Mouse (Mus musculus) adrenal gland, adult 18-20 months (tissue): ENCODE results near the gene Iqce. TPM values are rescaled to one million over a fixed set of nuclear protein-coding genes. Genes with fewer than 3 reads are reported as not detected.
A peak's percentile ranks its signal among the peaks of the same experiment; 100 is the strongest.
"Not testable (repeated sequence)": the region's sequence is repeated elsewhere in the genome, so short reads cannot be mapped to it uniquely, and the experiment has no call there.

Source experiments
- DNase-seq, 2 experiments: peaks; one replicate each; pipeline ENCODE4 v3.0.0; 2021 to 2022; ENCODE audit warnings: low spot score in 2 of 2
- total RNA-seq, 2 experiments: library from RNA; stranded (reverse); gene quantifications; 1 replicate in 1 of 2; 2 replicates in 1 of 2; pipeline ENCODE4 v1.2.3; 2021

The Iqce gene
- total RNA-seq, 2 experiments from 2014 or later: 11.4 to 14.3 TPM

- no peak for DNase-seq
These were observed 3.5 kb upstream of the Iqce start for GRCm38 (mm10) chr5:140705501-140706171.

GRCm38 (mm10) chr5:140704378-140705251 lies 2.4 kb upstream of the Iqce start, which contains the start of gene Brat1:
Gene Brat1, plus strand, starts transcription at chr5:140705011.
- peak; percentile 97 to 99 for DNase-seq

DNA sequence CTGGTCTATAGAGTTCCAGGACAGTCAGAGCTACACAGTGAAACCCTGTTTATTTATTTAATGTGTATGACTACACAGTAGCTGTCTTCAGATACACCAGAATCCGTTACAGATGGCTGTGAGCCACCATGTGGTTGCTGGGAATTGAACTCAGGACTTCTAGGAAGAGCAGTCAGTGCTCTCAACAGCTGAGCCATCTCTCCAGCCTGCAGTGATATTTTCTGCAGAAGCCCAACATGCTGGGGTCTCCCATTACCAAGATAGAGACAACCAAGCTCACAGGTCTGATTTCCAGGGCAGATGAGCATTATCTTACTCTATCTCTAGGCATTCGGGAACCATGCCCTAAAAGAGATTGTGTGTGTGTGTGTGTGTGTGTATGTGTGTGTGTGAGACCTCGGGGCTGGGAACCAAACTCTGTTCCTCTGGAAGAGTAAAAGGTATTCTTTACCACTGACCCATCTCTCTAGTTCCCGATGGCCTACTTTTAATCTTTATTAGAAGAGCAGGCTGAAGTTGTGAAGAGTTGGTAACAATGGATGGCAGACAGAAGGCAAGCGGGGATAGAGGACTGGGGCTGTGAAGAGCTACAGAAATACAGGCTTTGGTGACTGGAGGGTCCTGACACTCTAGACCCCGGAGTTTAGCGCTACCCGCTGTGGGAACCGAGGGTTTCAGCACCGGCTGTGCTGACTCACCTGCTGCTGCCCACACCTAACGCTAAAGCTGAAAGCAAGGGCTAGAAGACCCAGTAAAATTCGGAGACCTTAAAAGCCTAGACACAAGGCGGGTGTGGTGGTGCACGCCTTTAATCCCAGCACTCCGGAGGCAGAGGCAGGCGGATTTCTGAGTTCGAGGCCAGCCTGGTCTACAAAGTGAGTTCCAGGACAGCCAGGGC lies 1.6 kb upstream of the Iqce start:
- no peak for DNase-seq

DNA sequence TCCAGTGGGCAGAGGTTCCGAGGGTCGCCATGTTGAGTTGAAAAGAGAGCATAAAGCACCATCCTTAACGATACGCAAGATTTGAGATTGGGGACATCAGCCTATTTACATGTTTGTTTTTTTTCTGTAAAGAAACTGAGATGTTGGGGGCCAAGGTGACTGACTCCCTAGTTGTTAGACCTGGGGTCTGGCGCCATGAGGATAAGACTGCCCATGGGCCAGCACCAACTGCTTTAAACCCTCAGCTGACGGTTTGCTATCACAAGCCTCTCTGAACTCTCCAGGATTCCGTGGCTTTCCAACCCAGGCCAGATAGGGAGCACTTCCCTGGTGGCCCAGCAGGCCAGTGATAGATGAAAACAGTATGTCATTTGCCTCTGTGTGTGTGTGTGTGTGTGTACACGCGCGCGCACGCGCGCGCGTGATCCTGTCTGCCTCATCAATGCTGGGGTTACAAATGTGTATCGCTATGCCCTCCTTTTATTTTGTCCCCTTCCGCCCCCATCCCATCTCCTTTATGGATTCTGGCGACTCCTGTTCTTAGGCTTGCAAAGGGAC lies 519 bp upstream of the Iqce start:
- DNase-seq: no peak

GRCm38 (mm10) chr5:140701661-140702060 lies 517 bp downstream of the Iqce start:
- no peak for DNase-seq

GRCm38 (mm10) chr5:140699776-140700175 lies 2.4 kb downstream of the Iqce start:
- DNase-seq: no peak

DNA sequence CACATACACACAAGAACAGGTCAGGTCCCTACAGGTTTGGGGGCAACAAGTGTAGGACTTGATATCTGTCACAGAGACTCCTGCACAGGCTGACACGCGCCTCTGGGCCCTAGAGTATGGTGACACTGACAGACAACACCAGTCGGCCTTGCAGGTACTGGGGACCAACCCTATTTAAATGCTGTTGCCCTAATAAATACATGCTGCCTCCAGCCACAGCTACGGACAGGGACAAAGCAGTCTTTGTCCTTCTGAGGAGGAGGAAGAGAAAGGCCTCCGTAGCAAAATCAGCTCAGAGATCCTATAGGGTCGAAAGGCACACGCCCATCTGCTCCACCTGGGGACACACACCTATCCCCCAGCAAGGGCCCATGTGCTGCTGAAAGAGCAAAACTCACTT lies 6.2 kb downstream of the Iqce start:
- DNase-seq: no peak

DNA sequence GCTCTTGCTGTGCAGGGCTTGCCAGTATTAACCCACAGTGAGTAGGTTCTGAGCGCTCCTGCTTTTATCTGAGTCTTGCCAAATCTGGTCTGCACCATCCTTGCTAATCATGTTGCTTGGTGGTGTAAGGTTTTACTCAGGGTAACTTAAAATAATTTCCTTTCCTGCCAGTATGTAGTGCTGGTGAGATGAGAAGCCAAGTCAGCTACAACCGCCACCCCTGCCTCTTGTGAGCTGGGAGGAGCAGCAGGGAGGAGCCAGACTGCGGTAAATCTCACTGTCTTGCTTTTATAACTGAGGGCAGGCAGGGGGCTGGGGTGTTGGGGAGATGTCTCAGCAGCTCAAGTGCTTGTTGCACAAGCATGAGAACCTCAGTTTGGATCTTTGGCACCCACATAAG lies 13.7 kb downstream of the Iqce start:
- DNase-seq: no peak

DNA sequence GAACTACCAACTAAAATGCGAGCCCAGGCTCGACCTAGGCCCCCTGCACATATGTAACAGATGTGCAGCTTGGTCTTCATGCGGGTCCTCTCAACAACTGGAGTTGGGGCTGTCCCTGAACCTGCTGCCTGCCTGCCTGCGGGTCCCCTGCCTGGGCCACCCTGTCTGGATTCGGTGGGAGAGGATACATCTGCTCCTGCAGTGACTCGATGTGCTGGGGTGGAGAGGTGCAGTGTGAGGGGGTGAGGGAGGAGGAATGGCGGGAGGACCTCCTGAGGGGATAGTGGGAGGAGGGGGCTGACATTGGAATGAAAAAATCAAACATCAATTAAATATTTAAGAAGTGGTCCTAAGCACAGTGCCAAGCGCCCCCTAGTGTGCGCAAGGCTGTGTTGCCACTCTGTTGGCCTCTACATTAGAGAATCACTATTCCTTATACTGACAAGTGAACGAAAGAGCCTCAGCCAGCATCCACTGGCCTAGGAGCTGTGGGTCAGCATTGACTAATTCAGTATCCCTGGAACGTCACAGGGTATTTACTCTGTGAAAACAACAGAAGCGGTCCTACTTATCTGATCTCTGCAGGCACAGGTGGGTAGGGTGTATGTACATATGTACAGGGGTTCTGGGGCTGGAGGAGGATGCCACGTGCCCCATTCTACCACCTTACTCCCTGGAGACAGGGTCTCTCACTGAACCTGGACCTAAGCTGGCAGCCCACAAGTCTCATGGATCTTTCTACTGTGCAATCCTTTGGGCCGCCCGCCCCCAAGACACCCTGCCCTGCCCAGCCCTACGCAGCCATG lies 17.6 kb downstream of the Iqce start:
- DNase-seq: peak; percentile 29 to 46

DNA sequence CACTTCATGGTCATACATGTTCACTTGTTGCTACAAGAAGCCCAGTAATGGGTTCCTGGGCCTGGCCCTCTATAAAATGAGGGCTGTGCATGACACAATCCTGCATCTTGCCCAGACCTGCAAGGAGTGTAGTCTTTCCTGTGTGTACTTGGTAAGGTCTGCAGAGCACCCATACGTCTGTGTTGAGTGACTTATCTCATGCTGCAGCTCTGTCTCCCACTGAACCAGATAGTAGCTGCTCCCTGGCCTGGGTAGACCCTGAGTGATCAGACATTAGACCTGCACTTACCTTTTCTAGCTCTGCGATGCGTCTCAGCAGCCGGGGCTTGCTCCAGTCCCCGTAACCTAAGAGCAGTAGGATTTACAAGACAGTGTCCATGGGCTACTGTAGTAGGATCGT lies 20.1 kb downstream of the Iqce start:
- no peak for DNase-seq

- DNase-seq: no peak
These were observed 21.2 kb downstream of the Iqce start for GRCm38 (mm10) chr5:140680950-140681349.

DNA sequence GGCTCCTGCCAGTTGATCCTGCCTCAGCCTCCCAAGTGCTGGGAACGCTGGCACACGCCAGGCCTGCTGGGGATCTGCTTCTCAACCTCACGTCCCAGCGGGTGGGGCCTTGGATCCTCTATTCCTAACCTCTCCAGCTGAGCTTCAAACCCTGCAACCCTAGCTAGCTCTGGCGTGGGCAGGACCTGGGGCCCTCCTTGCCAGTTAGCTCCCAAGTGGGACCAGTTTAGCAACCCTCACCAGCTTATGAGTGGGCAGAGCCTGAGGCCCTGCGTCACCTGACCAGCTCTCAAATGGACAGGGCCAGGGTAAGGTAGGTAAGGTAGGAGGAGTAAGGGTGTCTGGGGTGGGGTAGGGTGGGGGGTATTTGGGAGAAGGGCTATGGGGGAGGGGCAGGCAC lies 22.1 kb downstream of the Iqce start:
- no peak for DNase-seq

DNA sequence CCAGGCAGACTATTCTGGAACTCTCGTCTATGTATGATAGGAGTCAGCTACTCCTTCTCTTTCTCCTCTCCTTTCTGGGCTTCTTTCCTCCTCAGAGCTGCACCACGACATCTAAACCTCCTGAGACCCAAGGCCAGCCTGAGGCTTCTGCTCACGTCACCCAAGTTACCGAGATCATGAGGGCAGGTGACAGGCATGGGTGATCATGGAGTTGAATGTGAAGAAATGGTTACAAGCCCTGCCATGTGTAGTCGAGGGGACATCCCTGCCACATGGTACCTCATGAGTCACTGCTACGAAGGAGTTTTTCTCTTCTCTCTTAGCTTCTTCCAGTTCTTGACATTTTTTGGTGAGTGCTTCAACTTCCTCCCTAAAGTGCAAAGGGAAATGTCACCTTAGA lies 25.0 kb downstream of the Iqce start:
- no peak for DNase-seq

DNA sequence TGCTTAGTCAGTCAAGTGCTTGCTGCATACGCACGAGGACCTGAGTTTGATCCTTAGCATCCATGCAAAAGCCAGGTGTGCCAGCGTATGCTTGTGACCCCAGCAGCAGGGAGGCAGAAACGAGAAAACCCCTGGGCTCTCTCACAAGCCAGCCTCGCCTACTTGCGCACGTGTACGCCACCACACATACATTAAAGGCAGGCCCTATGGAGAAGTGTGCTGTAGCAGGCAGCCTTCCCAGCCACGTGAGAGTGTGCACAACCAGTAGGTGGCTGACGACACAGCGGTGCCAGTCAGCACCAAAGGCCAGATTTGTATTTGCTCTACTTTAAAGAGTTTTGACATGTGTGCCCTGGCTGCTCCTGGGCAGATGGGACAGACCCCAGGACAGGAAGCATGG lies 26.5 kb downstream of the Iqce start:
- DNase-seq: no peak

- DNase-seq: no peak
These were observed 27.1 kb downstream of the Iqce start for GRCm38 (mm10) chr5:140675079-140675478.

GRCm38 (mm10) chr5:140674036-140674435 lies 28.1 kb downstream of the Iqce start:
- no peak for DNase-seq

GRCm38 (mm10) chr5:140672603-140673002 lies 29.6 kb downstream of the Iqce start:
- DNase-seq: not testable (repeated sequence)

DNA sequence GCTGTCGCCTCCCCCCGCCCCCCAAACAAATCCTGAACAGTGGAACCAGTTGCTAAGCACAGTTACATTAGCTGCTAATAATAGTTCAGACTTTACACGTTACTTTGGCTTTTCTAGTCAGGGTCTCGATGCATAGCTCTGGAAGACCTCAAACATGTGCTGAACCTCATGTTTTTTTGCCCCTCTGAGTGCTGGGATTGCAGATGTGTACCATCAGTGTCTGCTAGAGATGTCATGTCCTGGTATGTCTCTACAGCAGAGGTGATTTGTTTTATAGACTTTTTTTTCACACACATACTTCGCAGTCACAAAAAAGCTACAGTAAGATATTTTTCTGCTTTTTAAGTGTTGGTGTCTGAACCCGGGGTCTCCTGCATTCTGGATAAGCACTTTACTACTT lies 30.1 kb downstream of the Iqce start:
- no peak for DNase-seq

DNA sequence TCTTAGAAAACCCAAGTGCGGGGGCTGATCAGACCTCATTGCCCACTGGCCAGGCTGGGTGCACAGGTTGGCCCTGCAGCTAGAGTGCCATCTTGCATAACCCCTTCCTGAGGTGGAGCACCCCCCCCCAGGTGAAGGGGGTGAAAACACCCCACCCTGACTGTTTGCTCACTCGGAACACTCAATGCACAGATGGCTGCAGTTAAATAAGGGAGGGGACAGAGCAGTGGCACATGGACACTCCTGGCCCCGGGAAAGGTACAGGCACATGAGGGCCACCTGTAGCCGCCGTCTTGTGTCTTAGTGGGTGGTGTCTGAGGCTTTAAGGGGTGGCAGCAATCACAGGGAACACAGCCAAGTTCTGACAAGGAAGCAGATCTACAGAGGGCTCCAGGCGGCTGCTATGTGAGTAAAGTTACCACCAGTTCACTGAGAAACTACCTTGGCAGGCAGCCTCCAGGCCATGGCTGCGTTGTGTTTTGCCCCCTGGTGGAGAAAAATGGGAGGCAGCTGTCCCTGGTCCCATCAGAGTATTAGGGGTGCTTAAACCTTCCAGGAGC lies 38.5 kb downstream of the Iqce start:
- peak; percentile 64 to 65 for DNase-seq
